Mouse (Mus musculus) lung, adult 2 months (tissue): ENCODE measurements around the gene Setd4. TPM values are rescaled to one million over a fixed set of nuclear protein-coding genes. Genes with fewer than 3 reads are reported as not detected.

Source experiments
- DNase-seq: peaks from one replicate; pipeline ENCODE4 v3.0.0; 2022
- H3K4me1 ChIP-seq: fragments of 200-500 bp; 2 replicates; pipeline ENCODE4 v1.6.1; 2011; ENCODE audit warnings: low read length; ENCODE audit not compliant: control insufficient read depth, insufficient read depth
- H3K4me3 ChIP-seq: fragments of 200-500 bp; replicated peaks from 2 replicates; pipeline ENCODE3; 2011; ENCODE audit warnings: low read depth, mild to moderate bottlenecking, control low read depth, low read length; ENCODE audit errors: extremely low read depth
- CTCF ChIP-seq: fragments of 200-500 bp; IDR thresholded peaks from 2 replicates; pipeline ENCODE4 v1.5.1; 2011; ENCODE audit warnings: mild to moderate bottlenecking, low read length, control low read depth; ENCODE audit not compliant: insufficient read depth
- POLR2A ChIP-seq: fragments of 200-500 bp; IDR thresholded peaks from 2 replicates; pipeline ENCODE4 v1.6.1; 2011; ENCODE audit warnings: low read depth, mild to moderate bottlenecking, control low read depth, low read length, borderline replicate concordance; ENCODE audit errors: extremely low read depth
- WGBS: fragments of 180-500 bp; shearing (Covaris S2); methylation state at CpG from one replicate; pipeline ENCODE4 v1.1.7; 2018; 5-methylcytosine and 5-hydroxymethylcytosine counted together
- polyA plus RNA-seq: library from polyadenylated mRNA; depleted of rRNA; stranded (reverse); fragments of >200 nt; gene quantifications from 2 replicates; pipeline ENCODE4 v1.2.3, GENCODE M21; 2012

Gene Setd4
- polyA plus RNA-seq, 1 experiment: 6.7 TPM

GRCm38 (mm10) chr16:93578346-93579005 is 25.4 kb downstream of the Setd4 start:
- WGBS: 83% methylated on average over 8 of the region's 8 CpGs
- no peak for DNase-seq
- TF ChIP-seq POLR2A (no peak), CTCF (no peak)
- Histone ChIP-seq H3K4me1 (no peaks in the 10 kb centered on the region), H3K4me3 (no peak overlapping the region)

GRCm38 (mm10) chr16:93576412-93577082 is 27.3 kb downstream of the Setd4 start:
- H3K4me1 ChIP-seq: no peaks in the 10 kb centered on the region
- WGBS: 30% methylated on average over 14 of the region's 14 CpGs
- TF ChIP-seq CTCF: peak; percentile 95
- TF ChIP-seq POLR2A: no peak
- DNase-seq: peak; percentile 80
- no peak overlapping the region for H3K4me3 ChIP-seq

- WGBS: 76% methylated on average over 5 of the region's 5 CpGs
- no peaks in the 10 kb centered on the region for H3K4me1 ChIP-seq
- no peak for DNase-seq
- H3K4me3 ChIP-seq: no peak overlapping the region
- TF ChIP-seq CTCF: no peak
- TF ChIP-seq POLR2A: no peak
Measured at GRCm38 (mm10) chr16:93575574-93575973, 28.3 kb downstream of the Setd4 start.

GRCm38 (mm10) chr16:93574521-93575191 is 29.2 kb downstream of the Setd4 start:
- TF ChIP-seq CTCF (no peak), POLR2A (no peak)
- Histone ChIP-seq H3K4me1 (no peaks in the 10 kb centered on the region), H3K4me3 (no peak overlapping the region)
- 38% methylated on average over 18 of the region's 18 CpGs for WGBS
- DNase-seq: no peak

GRCm38 (mm10) chr16:93573434-93573833 is 30.4 kb downstream of the Setd4 start:
- 94% methylated on average over 5 of the region's 5 CpGs for WGBS
- H3K4me3 ChIP-seq: no peak overlapping the region
- TF ChIP-seq POLR2A (no peak), CTCF (no peak)

GRCm38 (mm10) chr16:93572383-93572782 is 31.5 kb downstream of the Setd4 start:
- Histone ChIP-seq H3K4me1 (no peaks in the 10 kb centered on the region), H3K4me3 (no peak overlapping the region)
- no peak for DNase-seq
- WGBS: 81% methylated on average over 6 of the region's 6 CpGs
- TF ChIP-seq POLR2A: no peak
- no peak for TF ChIP-seq CTCF

More at GRCm38 (mm10) chr16:93573434-93573833, 30.4 kb downstream of the Setd4 start:
- no peak for DNase-seq
- no peaks in the 10 kb centered on the region for H3K4me1 ChIP-seq

GRCm38 (mm10) chr16:93558499-93558898 is 45.4 kb downstream of the Setd4 start:
- H3K4me3 ChIP-seq: no peak overlapping the region
- WGBS: 66% methylated on average over 12 of the region's 12 CpGs
- H3K4me1 ChIP-seq: no peaks in the 10 kb centered on the region
- no peak for TF ChIP-seq CTCF
- TF ChIP-seq POLR2A: no peak
- DNase-seq: no peak

- WGBS: 48% methylated on average over 8 of the region's 8 CpGs
- DNase-seq: peak; percentile 26
- Histone ChIP-seq H3K4me3 (no peak overlapping the region), H3K4me1 (no peaks in the 10 kb centered on the region)
- no peak for TF ChIP-seq CTCF
Measured at GRCm38 (mm10) chr16:93557646-93558045, 46.2 kb downstream of the Setd4 start.

- 77% methylated on average over 12 of the region's 12 CpGs for WGBS
- TF ChIP-seq CTCF: no peak
- no peak for TF ChIP-seq POLR2A
- Histone ChIP-seq H3K4me1 (no peaks in the 10 kb centered on the region), H3K4me3 (no peak overlapping the region)
- DNase-seq: no peak
Measured at GRCm38 (mm10) chr16:93552686-93553513, 51.0 kb downstream of the Setd4 start.
